Mouse (Mus musculus): Measurements from ENCODE around the gene Gpbp1. TPM values are rescaled to one million over a fixed set of nuclear protein-coding genes. Genes with fewer than 3 reads are reported as not detected.

The Gpbp1 gene
- polyA plus RNA-seq, 1 experiment: 3.7 TPM

GRCm38 (mm10) chr13:111406859-111407389 lies 83.0 kb downstream of the Gpbp1 start:
- Histone ChIP-seq H3K4me1 (peaks cover 24% of the 10 kb centered on the region), H3K4me3 (replicated peaks) (no peak overlapping the region), H3K9me3 (no peaks in the 10 kb centered on the region), H3K36me3 (replicated peaks; ENCODE audit: low read length) (no peaks in the 10 kb centered on the region), H3K27me3 (replicated peaks) (peaks cover 3% of the 10 kb centered on the region)
- TF ChIP-seq GATA1 (IDR thresholded peaks at IDR 0.05; ENCODE audit: borderline replicate concordance, low read length) (no peak), FLI1 (IDR thresholded peaks at IDR 0.05; ENCODE audit: low read length) (no peak)

- TF ChIP-seq GATA1 (IDR thresholded peaks at IDR 0.05; ENCODE audit: borderline replicate concordance, low read length): no peak
- no peak for TF ChIP-seq FLI1 (IDR thresholded peaks at IDR 0.05; ENCODE audit: low read length)
- H3K9me3 ChIP-seq: no peaks in the 10 kb centered on the region
- no peak overlapping the region for H3K4me3 ChIP-seq (replicated peaks)
- H3K27me3 ChIP-seq (replicated peaks): peaks cover 3% of the 10 kb centered on the region
- no peaks in the 10 kb centered on the region for H3K36me3 ChIP-seq (replicated peaks; ENCODE audit: low read length)
- peaks cover 21% of the 10 kb centered on the region for H3K4me1 ChIP-seq
Observed at GRCm38 (mm10) chr13:111405956-111406355, 84.0 kb downstream of the Gpbp1 start.

- Histone ChIP-seq H3K4me3 (replicated peaks) (no peak overlapping the region), H3K9me3 (no peaks in the 10 kb centered on the region), H3K36me3 (replicated peaks; ENCODE audit: low read length) (no peaks in the 10 kb centered on the region), H3K27me3 (replicated peaks) (peaks cover 3% of the 10 kb centered on the region), H3K4me1 (peaks cover 31% of the 10 kb centered on the region)
- TF ChIP-seq GATA1 (IDR thresholded peaks at IDR 0.05; ENCODE audit: borderline replicate concordance, low read length): no peak
Observed at GRCm38 (mm10) chr13:111397600-111398151, 92.2 kb downstream of the Gpbp1 start.

- Histone ChIP-seq H3K27me3 (replicated peaks) (peaks cover 5% of the 10 kb centered on the region), H3K36me3 (replicated peaks; ENCODE audit: low read length) (no peaks in the 10 kb centered on the region), H3K4me3 (replicated peaks) (no peak overlapping the region), H3K9me3 (no peaks in the 10 kb centered on the region), H3K4me1 (peaks cover 35% of the 10 kb centered on the region)
- TF ChIP-seq FLI1 (IDR thresholded peaks at IDR 0.05; ENCODE audit: low read length) (no peak), GATA1 (IDR thresholded peaks at IDR 0.05; ENCODE audit: borderline replicate concordance, low read length) (no peak)
Observed at GRCm38 (mm10) chr13:111397061-111397460, 92.8 kb downstream of the Gpbp1 start.

GRCm38 (mm10) chr13:111395528-111395927 lies 94.4 kb downstream of the Gpbp1 start:
- Histone ChIP-seq H3K9me3 (no peaks in the 10 kb centered on the region), H3K36me3 (replicated peaks; ENCODE audit: low read length) (no peaks in the 10 kb centered on the region), H3K27me3 (replicated peaks) (peaks cover 5% of the 10 kb centered on the region), H3K4me3 (replicated peaks) (no peak overlapping the region), H3K4me1 (peaks cover 35% of the 10 kb centered on the region)
- no peak for TF ChIP-seq FLI1 (IDR thresholded peaks at IDR 0.05; ENCODE audit: low read length)
- TF ChIP-seq GATA1 (IDR thresholded peaks at IDR 0.05; ENCODE audit: borderline replicate concordance, low read length): no peak

GRCm38 (mm10) chr13:111394904-111395303 lies 95.0 kb downstream of the Gpbp1 start:
- TF ChIP-seq GATA1 (IDR thresholded peaks at IDR 0.05; ENCODE audit: borderline replicate concordance, low read length) (no peak), FLI1 (IDR thresholded peaks at IDR 0.05; ENCODE audit: low read length) (no peak)
- Histone ChIP-seq H3K36me3 (replicated peaks; ENCODE audit: low read length) (no peaks in the 10 kb centered on the region), H3K9me3 (no peaks in the 10 kb centered on the region), H3K4me1 (peaks cover 35% of the 10 kb centered on the region), H3K27me3 (replicated peaks) (peaks cover 5% of the 10 kb centered on the region), H3K4me3 (replicated peaks) (no peak overlapping the region)

GRCm38 (mm10) chr13:111394341-111394740 lies 95.6 kb downstream of the Gpbp1 start:
- Histone ChIP-seq H3K36me3 (replicated peaks; ENCODE audit: low read length) (no peaks in the 10 kb centered on the region), H3K27me3 (replicated peaks) (peaks cover 5% of the 10 kb centered on the region), H3K4me3 (replicated peaks) (no peak overlapping the region), H3K9me3 (no peaks in the 10 kb centered on the region), H3K4me1 (peaks cover 35% of the 10 kb centered on the region)
- TF ChIP-seq GATA1 (IDR thresholded peaks at IDR 0.05; ENCODE audit: borderline replicate concordance, low read length) (no peak), FLI1 (IDR thresholded peaks at IDR 0.05; ENCODE audit: low read length) (no peak)

GRCm38 (mm10) chr13:111393426-111393825 lies 96.5 kb downstream of the Gpbp1 start:
- no peak for TF ChIP-seq GATA1 (IDR thresholded peaks at IDR 0.05; ENCODE audit: borderline replicate concordance, low read length)
- TF ChIP-seq FLI1 (IDR thresholded peaks at IDR 0.05; ENCODE audit: low read length): no peak
- H3K9me3 ChIP-seq: no peaks in the 10 kb centered on the region

GRCm38 (mm10) chr13:111391426-111391825 lies 98.5 kb downstream of the Gpbp1 start:
- H3K9me3 ChIP-seq: no peaks in the 10 kb centered on the region
- TF ChIP-seq GATA1 (IDR thresholded peaks at IDR 0.05; ENCODE audit: borderline replicate concordance, low read length) (no peak), FLI1 (IDR thresholded peaks at IDR 0.05; ENCODE audit: low read length) (no peak)
- H3K4me3 ChIP-seq (replicated peaks): no peak overlapping the region
- H3K4me1 ChIP-seq: peaks cover 20% of the 10 kb centered on the region
- no peaks in the 10 kb centered on the region for H3K36me3 ChIP-seq (replicated peaks; ENCODE audit: low read length)
- H3K27me3 ChIP-seq (replicated peaks): peaks cover 4% of the 10 kb centered on the region

More at GRCm38 (mm10) chr13:111393426-111393825, 96.5 kb downstream of the Gpbp1 start:
- no peak overlapping the region for H3K4me3 ChIP-seq (replicated peaks)
- peaks cover 35% of the 10 kb centered on the region for H3K4me1 ChIP-seq
- no peaks in the 10 kb centered on the region for H3K36me3 ChIP-seq (replicated peaks; ENCODE audit: low read length)
- H3K27me3 ChIP-seq (replicated peaks): peaks cover 4% of the 10 kb centered on the region

- TF ChIP-seq GATA1 (IDR thresholded peaks at IDR 0.05; ENCODE audit: borderline replicate concordance, low read length) (no peak), FLI1 (IDR thresholded peaks at IDR 0.05; ENCODE audit: low read length) (no peak)
- Histone ChIP-seq H3K4me3 (replicated peaks) (no peak overlapping the region), H3K9me3 (no peaks in the 10 kb centered on the region), H3K27me3 (replicated peaks) (peaks cover 4% of the 10 kb centered on the region), H3K36me3 (replicated peaks; ENCODE audit: low read length) (no peaks in the 10 kb centered on the region), H3K4me1 (peaks cover 20% of the 10 kb centered on the region)
Observed at GRCm38 (mm10) chr13:111391011-111391410, 98.9 kb downstream of the Gpbp1 start.
